In genomic region chr2:171676083-171676482, GRCm38 (mm10) we compare ENCODE assay signal across 11 mouse cellular contexts.
DNase-seq lines count a peak whose midpoint lies in the region; ATAC-seq lines count a peak whose summit lies in the region.
"Had no signal": no experiment of that assay in that cellular context is flagged by ENCODE, and none has a peak within 500 bp of the region (broad histone marks: within the 10 kb centered on the region; RNA-seq: fewer than 3 reads in every experiment).

No protein-coding gene starts in this region.

- no peaks in the 10 kb centered on the region for H3K9me3 ChIP-seq in forebrain, embryonic 12.5 days
- H3K9me3 ChIP-seq in forebrain, embryonic 11.5 days (ENCODE audit: control insufficient read depth, low read length) = no peaks in the 10 kb centered on the region
- peaks cover 3% of the 10 kb centered on the region; the same call in 1 of the 2 replicates for H3K9me3 ChIP-seq in kidney, embryonic 16.5 days (ENCODE audit: low read length)
- H3K9me3 ChIP-seq in hindbrain, embryonic 16.5 days (ENCODE audit: control insufficient read depth, low read length) = no peaks in the 10 kb centered on the region
- H3K9me3 ChIP-seq: neural tube, embryonic 12.5 days had no signal

- no peaks in the 10 kb centered on the region for H3K4me1 ChIP-seq in forebrain, embryonic 12.5 days
- no peaks in the 10 kb centered on the region for H3K4me1 ChIP-seq in forebrain, embryonic 11.5 days (replicated peaks; ENCODE audit: control insufficient read depth, insufficient read depth, low read length)
- peaks cover 7% of the 10 kb centered on the region; the same call in 1 of the 2 replicates for H3K4me1 ChIP-seq in kidney, embryonic 16.5 days (ENCODE audit: insufficient read depth, low read length)
- no peaks in the 10 kb centered on the region; the same call in 1 of the 2 replicates for H3K4me1 ChIP-seq in hindbrain, embryonic 16.5 days (ENCODE audit: control insufficient read depth, insufficient read depth, low read depth, low read length)
- H3K4me1 ChIP-seq: neural tube, embryonic 12.5 days had no signal

- H3K4me3 ChIP-seq in forebrain, embryonic 12.5 days (replicated peaks) = no peak overlapping the region
- H3K4me3 ChIP-seq in forebrain, embryonic 11.5 days (ENCODE audit: low read depth, low read length) = no peak overlapping the region
- H3K4me3 ChIP-seq in kidney, embryonic 16.5 days (ENCODE audit: low read length) = no peak overlapping the region
- no peak overlapping the region for H3K4me3 ChIP-seq in hindbrain, embryonic 16.5 days (ENCODE audit: low read length)
- H3K4me3 ChIP-seq: neural tube, embryonic 12.5 days had no signal

- H3K9ac ChIP-seq in forebrain, embryonic 12.5 days = no peak overlapping the region
- no peak overlapping the region for H3K9ac ChIP-seq in forebrain, embryonic 11.5 days (ENCODE audit: low read length)
- H3K9ac ChIP-seq in kidney, embryonic 16.5 days (replicated peaks; ENCODE audit: low read length) = no peak overlapping the region
- no peak overlapping the region for H3K9ac ChIP-seq in hindbrain, embryonic 16.5 days (ENCODE audit: low read depth, low read length)
- H3K9ac ChIP-seq: neural tube, embryonic 12.5 days had no signal

- H3K36me3 ChIP-seq in forebrain, embryonic 12.5 days (replicated peaks) = no peaks in the 10 kb centered on the region
- no peaks in the 10 kb centered on the region for H3K36me3 ChIP-seq in forebrain, embryonic 11.5 days (ENCODE audit: control insufficient read depth, insufficient read depth, low read length)
- no peaks in the 10 kb centered on the region for H3K36me3 ChIP-seq in kidney, embryonic 16.5 days (ENCODE audit: insufficient read depth, low read length)
- H3K36me3 ChIP-seq in hindbrain, embryonic 16.5 days (ENCODE audit: control insufficient read depth, insufficient read depth, low read length) = no peaks in the 10 kb centered on the region
- H3K36me3 ChIP-seq: neural tube, embryonic 12.5 days had no signal

- ATAC-seq in forebrain, embryonic 12.5 days (ENCODE audit: low FRiP score) = 0 out of 2 replicates have a peak, but pooled peaks have one; percentile 17
- ATAC-seq in forebrain, embryonic 11.5 days (replicated peaks; ENCODE audit: low FRiP score) = no peak
- ATAC-seq in kidney, embryonic 16.5 days (ENCODE audit: low FRiP score, low TSS enrichment) = peak; percentile 51; the same call in 1 of the 2 replicates
- ATAC-seq in hindbrain, embryonic 16.5 days = peak; percentile 65; the same call in 1 of the 2 replicates

- no peak for DNase-seq in forebrain, embryonic 11.5 days (ENCODE audit: low spot score)
- no peak for DNase-seq in kidney, adult 8-10 months
- peak; percentile 11 for DNase-seq in MN1 (ENCODE audit: low spot score)
- no peak for DNase-seq in cerebellum, postnatal 25 days
- DNase-seq in ovary, adult 18-20 months (ENCODE audit: low spot score) = no peak
- DNase-seq: adrenal gland, postnatal 14 days; layer of hippocampus, postnatal 36 days had no signal

- WGBS in forebrain, embryonic 12.5 days = 86% methylated on average over 8 of the region's 8 CpGs
- 78% methylated on average over 8 of the region's 8 CpGs for WGBS in forebrain, embryonic 11.5 days
- 40% methylated on average over 8 of the region's 8 CpGs for WGBS in kidney, embryonic 16.5 days
- 41% methylated on average over 8 of the region's 8 CpGs for WGBS in hindbrain, embryonic 16.5 days

- no peak overlapping the region for H3K4me2 ChIP-seq in forebrain, embryonic 12.5 days
- no peak overlapping the region for H3K4me2 ChIP-seq in forebrain, embryonic 11.5 days (ENCODE audit: low read depth, low read length, severe bottlenecking)
- H3K4me2 ChIP-seq in kidney, embryonic 16.5 days (replicated peaks; ENCODE audit: low read depth, low read length) = no peak overlapping the region
- no peak overlapping the region for H3K4me2 ChIP-seq in hindbrain, embryonic 16.5 days (ENCODE audit: low read length)
- H3K4me2 ChIP-seq: neural tube, embryonic 12.5 days had no signal

- no peaks in the 10 kb centered on the region for H3K27me3 ChIP-seq in forebrain, embryonic 12.5 days
- H3K27me3 ChIP-seq in forebrain, embryonic 11.5 days (ENCODE audit: control insufficient read depth, insufficient read depth, low read length) = no peaks in the 10 kb centered on the region
- no peaks in the 10 kb centered on the region for H3K27me3 ChIP-seq in kidney, embryonic 16.5 days (ENCODE audit: insufficient read depth, low read length)
- H3K27me3 ChIP-seq in hindbrain, embryonic 16.5 days (replicated peaks; ENCODE audit: control insufficient read depth, insufficient read depth, low read length) = no peaks in the 10 kb centered on the region
- H3K27me3 ChIP-seq: neural tube, embryonic 12.5 days had no signal

- no peak overlapping the region for H3K27ac ChIP-seq in forebrain, embryonic 12.5 days
- no peak overlapping the region for H3K27ac ChIP-seq in forebrain, embryonic 11.5 days (ENCODE audit: low read depth, low read length)
- H3K27ac ChIP-seq in kidney, embryonic 16.5 days (ENCODE audit: low read length) = no peak overlapping the region
- no peak overlapping the region for H3K27ac ChIP-seq in hindbrain, embryonic 16.5 days (ENCODE audit: low read depth, low read length)
- H3K27ac ChIP-seq: neural tube, embryonic 12.5 days had no signal
